Mouse (Mus musculus) G1E (cell line): ENCODE results near the gene 4931428L18Rik.

Source experiments
- CTCF ChIP-seq: IDR thresholded peaks from 2 replicates; pipeline ENCODE4 v1.5.1; 2012; ENCODE audit warnings: low read depth, low read length, inconsistent platforms, mixed read lengths
- GATA1 ChIP-seq: IDR thresholded peaks from 2 replicates; pipeline ENCODE4 v1.6.1; 2012; ENCODE audit warnings: borderline replicate concordance, low read length, inconsistent platforms, mixed read lengths
- GATA2 ChIP-seq: IDR thresholded peaks from 2 replicates; pipeline ENCODE4 v1.6.1; 2012; ENCODE audit warnings: low read depth, low read length, inconsistent platforms, borderline replicate concordance
- POLR2AphosphoS5 ChIP-seq: IDR thresholded peaks from 2 replicates; pipeline ENCODE4 v1.6.1; 2012; ENCODE audit warnings: low read depth, low read length, inconsistent platforms; ENCODE audit not compliant: insufficient replicate concordance
- TAL1 ChIP-seq: conservative IDR thresholded peaks from 2 replicates; pipeline ENCODE4 v1.6.1; 2012; ENCODE audit warnings: low read depth, low read length, inconsistent platforms, mixed read lengths

DNA sequence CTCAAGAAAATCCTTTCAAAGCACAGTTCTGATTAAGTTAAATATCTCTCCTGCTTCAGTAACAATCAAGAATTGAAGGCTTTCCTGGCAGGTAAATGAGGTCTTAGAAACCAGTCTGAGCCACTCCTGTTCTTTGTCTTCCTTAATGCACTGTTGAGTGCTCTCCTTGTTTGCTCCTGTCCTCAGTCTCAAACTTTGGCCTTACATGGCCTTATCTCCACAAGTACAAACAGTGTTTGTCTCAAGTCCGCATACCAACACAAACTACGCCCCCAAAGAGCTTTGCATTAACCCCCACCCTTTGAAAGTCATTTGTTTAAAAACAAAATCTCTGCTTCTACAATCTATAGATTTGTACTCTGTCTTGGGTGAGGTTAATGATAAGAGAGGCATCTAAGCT is 66.3 kb downstream of the 4931428L18Rik start:
- no peak for TF ChIP-seq CTCF
- TF ChIP-seq GATA1: no peak
- no peak for TF ChIP-seq TAL1
- no peak for TF ChIP-seq POLR2AphosphoS5
- no peak for TF ChIP-seq GATA2
